Mouse (Mus musculus) common myeloid progenitor, adult 5-6 weeks (primary cell): Measurements from ENCODE around the gene Ppp1r12a. TPM values are rescaled to one million over a fixed set of nuclear protein-coding genes. Genes with fewer than 3 reads are reported as not detected.
"Not testable (repeated sequence)": the region's sequence is repeated elsewhere in the genome, so short reads cannot be mapped to it uniquely, and the experiment has no call there.

Experiments used
- ATAC-seq: replicated peaks from 2 replicates; pipeline ENCODE4 v1.8.0; 2016; ENCODE audit warnings: low read depth, mild to moderate bottlenecking, moderate TSS enrichment, inconsistent platforms; ENCODE audit not compliant: poor library complexity, severe bottlenecking
- total RNA-seq: library from RNA; stranded (forward); fragments of 200-1000, 187-1606 nt; gene quantifications from 2 replicates; pipeline ENCODE4 v1.2.3, GENCODE M21; 2017

Ppp1r12a gene
- total RNA-seq, 1 experiment from 2014 or later = 172 TPM

DNA sequence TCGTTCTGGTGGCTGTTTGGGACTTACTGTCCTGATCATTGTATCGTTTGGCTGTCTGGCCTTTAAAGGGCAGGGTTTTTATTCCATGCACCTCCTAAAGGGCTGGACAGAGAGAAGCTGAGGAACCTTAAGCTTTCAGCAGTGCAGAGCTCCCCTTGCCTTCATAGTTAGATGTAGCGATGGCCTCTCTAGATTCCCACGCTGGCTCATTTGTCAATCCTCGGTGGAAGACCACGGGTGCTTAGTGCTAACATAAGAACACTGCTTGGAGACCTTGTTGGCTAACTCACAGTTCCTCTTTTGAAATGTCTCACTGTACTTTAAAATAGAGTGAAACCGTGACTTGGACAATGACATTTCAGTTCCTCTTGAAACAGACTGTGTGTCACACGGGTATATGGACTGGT, 29.4 kb downstream of the Ppp1r12a start:
- ATAC-seq = peak; percentile 91

- ATAC-seq = no peak
Observed at GRCm38 (mm10) chr10:108192306-108192705, 30.3 kb downstream of the Ppp1r12a start.

DNA sequence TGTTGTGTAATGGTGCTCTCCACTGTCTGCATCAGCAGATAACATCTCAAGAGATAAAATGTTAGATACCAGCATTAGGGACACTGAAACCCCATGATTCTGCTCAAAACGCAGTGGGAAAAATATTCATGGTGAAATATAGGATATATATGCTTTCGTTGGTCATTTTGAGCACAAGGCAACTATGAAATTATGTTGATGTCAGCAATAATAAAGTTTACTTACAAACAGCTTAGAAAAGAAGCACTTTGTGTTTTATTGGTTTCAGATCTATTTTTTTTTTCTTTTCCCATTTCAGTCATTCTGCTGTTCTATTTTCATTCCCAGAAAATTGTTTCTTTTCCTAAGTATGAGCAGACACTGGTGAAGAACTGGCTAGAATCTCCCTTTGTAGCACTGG, 34.1 kb downstream of the Ppp1r12a start:
- no peak for ATAC-seq

DNA sequence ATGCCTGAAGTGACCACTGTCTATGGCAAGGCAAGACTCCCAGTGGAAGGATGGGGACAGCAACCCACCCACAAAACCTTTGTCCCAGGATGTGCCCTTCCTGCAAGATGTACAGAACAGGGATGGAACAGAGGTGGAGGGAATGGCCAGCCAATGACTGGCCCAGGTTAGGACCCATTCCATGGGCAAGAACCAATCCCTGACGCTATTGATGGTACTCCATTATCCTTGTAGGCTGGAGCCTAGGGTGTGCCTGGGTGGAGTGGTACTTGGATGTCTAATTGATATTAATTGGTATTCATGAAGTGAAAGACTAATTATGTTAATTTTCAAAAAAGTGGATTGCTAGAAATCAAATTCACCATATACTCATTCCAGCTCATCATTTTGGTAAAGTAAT, 35.5 kb downstream of the Ppp1r12a start:
- ATAC-seq = no peak

- ATAC-seq = no peak
Observed at GRCm38 (mm10) chr10:108198945-108199344, 37.0 kb downstream of the Ppp1r12a start.

- 0 out of 2 replicates have a peak, but pooled peaks have one; percentile 24 for ATAC-seq
Observed at GRCm38 (mm10) chr10:108202126-108202525, 40.1 kb downstream of the Ppp1r12a start.

- no peak for ATAC-seq
Observed at GRCm38 (mm10) chr10:108203440-108203839, 41.4 kb downstream of the Ppp1r12a start.

DNA sequence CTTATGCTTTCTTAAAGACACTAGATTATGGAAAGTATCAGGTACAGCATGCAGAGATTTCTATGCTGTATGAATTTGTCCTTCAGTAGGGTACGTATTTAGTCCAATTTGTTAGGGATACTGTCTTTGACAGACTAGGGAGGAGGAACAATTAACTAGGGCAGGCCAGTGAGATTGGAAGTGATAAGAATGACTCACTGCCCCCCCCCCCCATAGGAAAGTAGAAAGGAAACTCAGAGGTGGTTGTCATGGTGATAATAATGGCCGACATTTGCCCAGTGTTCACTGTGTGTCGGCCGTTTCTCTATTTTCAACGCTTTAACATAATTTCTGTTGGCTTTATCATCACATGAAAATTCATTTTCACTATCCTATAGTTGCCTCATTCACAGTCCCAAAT, 47.4 kb downstream of the Ppp1r12a start:
- 0 out of 2 replicates have a peak, but pooled peaks have one; percentile 29 for ATAC-seq

DNA sequence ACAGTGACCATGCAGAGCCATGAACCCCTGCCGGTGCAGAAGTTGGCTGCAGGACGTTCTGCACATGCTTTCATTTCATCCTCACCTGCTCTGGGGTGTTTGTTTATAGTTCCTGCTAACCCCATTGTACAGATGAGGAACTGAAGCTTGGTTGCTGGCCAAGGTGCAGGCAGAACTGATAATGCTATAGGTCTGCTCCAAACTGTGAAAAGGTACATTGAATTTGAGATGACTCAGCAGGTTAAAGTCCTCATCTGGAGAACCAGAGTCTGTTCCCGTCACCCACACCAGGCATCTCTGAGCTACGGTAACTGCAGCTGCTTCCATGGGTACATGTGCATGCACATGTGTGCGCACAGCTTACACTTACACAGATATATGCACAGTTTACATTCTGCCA, 62.4 kb downstream of the Ppp1r12a start:
- 0 out of 2 replicates have a peak, but pooled peaks have one; percentile 25 for ATAC-seq

GRCm38 (mm10) chr10:108237049-108237448, 75.1 kb downstream of the Ppp1r12a start:
- ATAC-seq = no peak

DNA sequence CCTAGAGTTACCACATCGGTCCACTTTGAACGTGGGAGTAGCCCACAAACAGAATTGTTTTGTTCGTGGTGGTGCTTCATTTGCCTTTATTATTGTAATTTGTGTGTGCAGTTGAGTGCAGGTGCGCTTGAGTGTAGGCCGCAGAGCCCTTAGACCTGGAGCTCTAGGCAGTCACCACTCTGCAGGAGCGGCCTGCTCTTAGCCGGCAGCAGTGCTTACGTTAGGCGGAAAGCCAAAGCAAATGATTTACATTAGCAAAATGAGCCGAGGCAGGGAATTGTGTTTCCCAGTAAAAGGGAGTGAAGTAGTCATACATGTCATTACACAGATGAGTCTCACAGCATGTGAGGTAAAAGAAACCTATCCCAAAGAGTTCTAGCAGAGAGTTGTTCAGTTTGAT, 77.1 kb downstream of the Ppp1r12a start:
- ATAC-seq = no peak

DNA sequence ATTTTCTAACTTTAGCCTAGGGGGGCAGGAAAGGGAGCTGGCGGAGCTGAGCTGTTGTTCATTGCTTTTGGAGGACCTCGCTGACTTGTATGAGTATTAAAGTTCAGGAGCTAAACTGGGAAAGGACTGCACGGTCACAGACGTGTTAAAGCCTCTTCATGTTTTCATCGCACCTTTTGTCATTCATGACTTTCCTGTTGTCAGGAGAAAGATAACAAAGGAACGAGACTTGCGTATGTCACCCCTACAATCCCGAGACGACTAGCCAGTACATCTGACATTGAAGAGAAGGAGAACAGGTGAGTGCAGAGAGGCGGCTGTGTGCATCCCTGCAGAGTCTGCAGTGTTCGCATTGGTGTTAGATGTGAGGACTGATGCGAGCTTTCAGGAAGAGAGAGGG, 88.7 kb downstream of the Ppp1r12a start:
- no peak for ATAC-seq

DNA sequence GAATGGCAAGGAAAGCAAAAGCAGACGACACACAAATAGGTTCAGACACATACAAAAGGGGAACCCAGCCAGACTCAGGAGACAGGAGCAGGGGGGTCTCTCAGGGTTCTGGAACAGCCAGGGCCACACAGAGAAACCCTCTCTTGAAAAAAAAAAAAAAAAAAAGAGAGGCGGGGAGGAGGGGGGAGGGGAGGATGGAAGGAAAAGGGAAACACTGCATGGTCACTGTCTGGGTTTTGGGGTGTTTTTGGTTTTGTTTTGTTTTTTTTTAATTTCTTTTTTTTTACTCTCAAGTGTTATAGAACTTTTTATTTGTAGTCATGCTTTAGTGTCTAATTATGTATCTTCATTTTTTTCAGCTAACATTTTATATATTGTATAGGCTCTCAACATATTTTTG, 89.2 kb downstream of the Ppp1r12a start:
- no peak for ATAC-seq

- ATAC-seq = peak; percentile 39; the same call in 1 of the 2 replicates
Observed at GRCm38 (mm10) chr10:108255812-108256376, 93.9 kb downstream of the Ppp1r12a start.

DNA sequence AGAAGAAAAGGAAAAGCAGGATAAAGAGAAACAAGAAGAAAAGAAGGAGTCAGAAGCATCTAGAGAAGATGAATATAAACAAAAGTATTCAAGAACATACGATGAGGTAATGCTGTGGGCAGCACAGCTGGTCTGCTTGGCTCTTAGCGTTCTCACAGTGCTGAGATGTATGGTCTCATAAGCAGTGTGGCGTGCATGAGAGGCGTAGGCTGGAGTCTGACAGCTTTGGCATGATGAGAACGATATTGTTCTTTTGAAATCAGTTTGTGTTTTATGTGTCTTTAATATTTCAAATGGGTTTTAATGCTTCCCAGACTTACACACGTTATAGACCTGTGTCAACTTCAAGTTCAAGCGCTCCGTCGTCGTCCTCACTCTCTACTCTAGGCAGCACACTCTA, 98.9 kb downstream of the Ppp1r12a start:
- no peak for ATAC-seq

DNA sequence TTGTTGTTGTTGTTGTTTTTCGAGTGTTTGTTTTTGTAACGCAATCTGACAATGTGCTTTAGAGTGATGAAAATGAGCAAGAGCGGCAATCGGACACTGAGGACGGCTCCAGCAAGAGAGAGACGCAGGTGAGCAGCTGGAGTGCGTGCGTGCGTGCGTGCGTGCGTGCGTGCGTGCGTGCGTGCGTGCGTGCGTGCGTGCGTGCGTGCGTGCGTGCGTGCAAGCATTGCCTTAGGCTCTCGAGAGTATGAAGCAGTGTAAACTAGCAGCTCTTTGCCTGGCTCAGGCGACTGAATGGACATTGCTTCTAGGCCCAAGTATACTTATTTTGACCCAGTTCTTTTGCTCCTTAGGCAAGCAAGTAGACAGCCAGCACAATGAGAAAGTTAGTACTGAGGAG, 102.6 kb downstream of the Ppp1r12a start:
- no peak for ATAC-seq

DNA sequence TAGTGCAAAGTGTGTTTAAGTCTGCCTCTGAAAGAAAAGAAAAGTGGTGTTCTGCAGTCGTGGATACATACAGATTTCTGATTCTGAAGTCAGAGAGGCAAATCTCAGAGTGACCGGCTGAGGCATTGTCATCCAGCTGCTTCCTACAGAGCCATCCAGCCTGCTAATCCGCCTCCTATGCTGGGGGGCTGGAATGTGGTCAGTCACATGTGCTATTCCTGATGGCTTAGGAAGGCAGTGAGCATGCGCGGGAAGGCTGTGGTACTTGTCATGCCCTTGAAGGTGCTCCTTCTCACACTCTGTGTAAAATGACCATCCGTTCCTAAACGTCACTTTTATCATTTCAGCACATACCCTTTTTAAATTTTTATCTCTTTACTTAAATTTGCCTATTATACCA, 109.2 kb downstream of the Ppp1r12a start:
- ATAC-seq = no peak

DNA sequence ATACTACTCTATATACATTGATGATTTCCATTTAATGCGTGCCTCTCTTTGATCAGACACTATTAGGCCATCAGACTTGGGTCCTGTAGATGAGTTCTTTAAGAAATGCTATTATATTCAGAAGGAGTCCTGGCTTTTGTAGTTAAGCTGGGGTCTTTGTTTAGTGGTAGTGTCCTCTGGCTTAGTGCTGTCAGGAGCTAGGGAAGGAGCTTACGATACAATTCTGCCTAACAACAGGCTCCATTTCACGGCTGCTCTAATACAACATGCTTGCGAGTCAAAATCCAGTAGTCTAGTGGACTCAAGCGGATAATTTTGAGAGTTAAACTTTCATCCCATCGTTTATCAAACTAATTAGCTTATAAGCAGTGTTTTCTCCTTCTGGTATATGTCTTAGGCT, 114.7 kb downstream of the Ppp1r12a start:
- ATAC-seq = no peak

GRCm38 (mm10) chr10:108277198-108277597, 115.2 kb downstream of the Ppp1r12a start:
- no peak for ATAC-seq

GRCm38 (mm10) chr10:108281099-108281498, 119.1 kb downstream of the Ppp1r12a start:
- ATAC-seq = not testable (repeated sequence)

- ATAC-seq = no peak
Observed at GRCm38 (mm10) chr10:108282351-108282750, 120.4 kb downstream of the Ppp1r12a start.

DNA sequence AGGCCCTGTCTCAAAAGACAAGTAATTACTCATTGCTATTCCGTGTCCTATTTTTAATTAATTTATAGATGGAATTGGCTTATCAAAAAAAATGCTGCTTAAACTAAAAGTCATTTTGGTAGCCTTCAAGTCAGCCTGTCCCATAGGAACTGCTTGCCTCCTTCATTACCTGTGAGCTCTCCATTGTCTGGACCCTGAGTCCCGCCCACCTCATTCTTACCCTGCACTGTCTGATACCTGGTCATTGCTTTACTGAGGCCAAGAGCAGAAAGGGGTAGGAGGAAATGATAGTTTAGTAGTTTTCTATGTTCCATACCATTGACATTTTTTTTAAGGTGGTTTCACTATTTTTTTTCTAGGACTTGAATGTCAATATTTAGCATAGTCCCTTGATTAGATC, 121.4 kb downstream of the Ppp1r12a start:
- ATAC-seq = no peak
